Mouse (Mus musculus) cerebellum, postnatal 4 days (tissue): Measurements from ENCODE around the gene Mcrs1.
"Not testable (repeated sequence)": the region's sequence is repeated elsewhere in the genome, so short reads cannot be mapped to it uniquely, and the experiment has no call there.

Experiments
- DNase-seq, 2 experiments: peaks; one replicate each; pipeline ENCODE4 v3.0.0; 2022; ENCODE audit warnings: low spot score in 2 of 2, mixed read lengths in 1 of 2

Mcrs1 gene

DNA sequence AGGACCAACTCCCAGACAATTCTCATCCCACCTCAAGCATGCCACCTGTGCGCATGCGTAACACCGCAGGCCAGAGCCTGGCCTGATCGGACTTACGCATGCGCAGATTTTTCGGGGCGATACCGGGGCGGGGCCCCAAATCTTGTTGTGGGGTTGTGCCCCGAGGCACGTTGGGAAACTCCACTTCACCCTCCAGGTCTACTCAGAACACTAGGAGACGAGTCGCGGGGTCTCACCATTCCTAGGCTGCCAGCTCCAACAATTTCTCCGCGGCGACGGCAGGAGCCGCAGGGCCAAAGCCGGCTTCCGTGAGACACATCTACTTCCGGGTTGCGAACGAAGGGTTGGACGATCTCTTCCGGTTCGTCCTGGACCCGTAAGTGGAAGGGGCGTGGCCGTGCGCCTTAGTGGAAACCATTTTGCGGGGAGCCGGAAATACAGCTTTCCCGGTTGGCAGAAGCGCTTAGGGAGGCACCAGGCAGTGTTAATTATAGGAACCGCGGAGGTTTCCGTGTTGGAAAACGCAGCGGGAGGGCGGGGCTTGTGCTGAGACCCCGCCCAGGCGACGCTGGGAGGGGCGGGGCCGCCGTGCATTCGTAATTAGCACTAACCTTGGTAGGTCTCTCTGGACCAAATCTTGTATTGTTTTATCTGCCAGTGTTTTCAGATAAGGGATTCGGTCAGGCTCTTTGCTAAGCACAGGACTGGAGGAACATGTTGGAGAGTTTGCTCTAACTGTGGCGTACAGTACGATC lies at the start of gene Mcrs1:
Mcrs1 (minus strand) TSS at position 336 of the 755 bp plus-strand sequence.
- DNase-seq: peak; percentile 87 to 95

- no peak for DNase-seq
Observed at GRCm38 (mm10) chr15:99296213-99296612, 44.5 kb upstream of the Mcrs1 start.

DNA sequence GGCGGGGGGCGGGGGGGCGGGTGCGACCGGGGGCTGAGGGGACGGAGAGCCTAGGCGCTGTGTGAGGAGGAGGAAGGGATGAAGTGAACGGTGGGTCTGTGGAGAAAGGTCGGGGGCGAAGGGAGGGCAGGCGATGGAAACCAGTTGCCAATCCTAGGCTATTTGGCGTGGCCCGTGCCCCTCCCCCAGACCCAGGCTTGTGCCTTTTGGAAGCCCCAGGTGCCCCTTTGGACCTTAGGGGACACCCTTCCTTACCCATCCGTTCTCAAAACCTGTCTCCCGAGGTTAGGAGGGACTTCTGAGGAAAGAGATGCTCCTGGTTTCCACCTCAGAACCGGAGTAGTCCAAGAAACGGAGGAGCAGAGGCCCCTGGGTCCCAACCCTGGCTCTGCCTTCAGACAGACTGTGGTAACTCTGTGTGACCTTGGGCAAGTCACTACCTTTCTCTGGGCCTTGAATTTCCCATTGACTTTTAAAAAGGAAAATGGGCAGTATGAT lies 43.8 kb upstream of the Mcrs1 start, which contains the start of gene Fam186b:
Fam186b (minus strand) TSS at position 405 of the 498 bp plus-strand sequence.
- peak in 1 of 2 experiments; percentile 50 for DNase-seq

DNA sequence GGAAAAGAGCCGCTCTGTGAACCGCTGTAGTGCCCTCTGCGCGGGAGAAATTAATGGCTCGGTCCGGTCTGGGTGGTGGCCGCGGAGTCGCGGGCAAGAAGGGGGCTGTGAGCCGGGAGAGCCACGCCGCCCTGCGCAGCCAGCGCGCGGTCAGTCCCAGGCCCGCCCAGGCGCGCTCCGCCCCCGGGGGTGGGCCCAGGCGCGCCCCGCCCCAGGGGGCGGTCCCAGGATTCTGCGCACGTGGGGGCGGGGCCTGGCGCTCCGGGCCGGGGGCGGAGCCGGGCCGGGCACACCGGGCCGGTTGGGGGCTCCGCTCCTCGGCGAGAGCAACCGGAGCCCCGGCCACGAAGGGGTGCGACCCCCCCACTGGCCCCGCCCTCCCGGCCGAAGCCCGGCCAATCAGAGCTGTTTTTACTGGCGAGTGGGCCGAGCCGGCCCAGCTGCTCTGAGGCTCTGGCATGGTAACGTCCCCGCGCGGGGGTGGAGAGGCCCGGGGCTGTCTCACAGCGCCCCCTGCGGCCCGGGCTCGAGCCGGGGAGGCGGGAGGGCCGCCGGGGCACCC lies 43.1 kb upstream of the Mcrs1 start, which contains the start of gene Prpf40b:
Prpf40b (plus strand) TSS at position 275 of the 562 bp plus-strand sequence.
- peak; percentile 92 to 96 for DNase-seq

GRCm38 (mm10) chr15:99294287-99294686 lies 42.5 kb upstream of the Mcrs1 start:
- no peak for DNase-seq

- no peak for DNase-seq
Observed at GRCm38 (mm10) chr15:99290586-99290985, 38.8 kb upstream of the Mcrs1 start.

GRCm38 (mm10) chr15:99285189-99285535 lies 33.4 kb upstream of the Mcrs1 start:
- DNase-seq: no peak

DNA sequence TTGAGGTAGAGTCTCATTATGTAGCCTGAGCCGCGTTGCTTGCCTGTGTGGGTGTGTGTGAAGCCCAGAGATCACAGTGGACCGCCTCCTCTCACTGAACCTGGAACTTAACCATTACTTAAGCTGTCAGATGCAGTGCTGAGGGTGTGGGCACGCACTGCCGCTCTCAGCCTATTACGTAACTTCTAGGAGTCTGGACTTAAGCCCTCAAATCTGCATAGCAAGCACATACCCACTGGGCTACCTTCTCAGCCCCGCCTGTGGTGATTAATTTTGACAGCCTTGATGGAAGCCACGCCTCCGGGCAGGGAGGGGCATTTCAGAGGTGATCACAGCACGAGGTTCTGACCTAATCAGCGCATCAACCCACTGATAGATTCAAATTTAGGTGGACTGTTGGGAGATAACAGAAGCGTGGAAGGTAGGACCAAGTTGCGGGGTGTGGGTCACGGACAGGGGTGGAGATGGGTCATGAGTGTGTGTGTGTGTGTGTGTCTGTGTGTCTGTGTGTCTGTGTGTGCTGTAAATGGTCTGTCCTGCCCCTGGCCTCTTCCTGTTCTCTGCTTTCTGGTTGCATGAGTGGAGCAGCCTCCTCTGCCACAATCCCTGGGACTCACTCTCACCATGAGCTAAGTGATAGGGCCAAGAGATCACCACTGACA lies 32.9 kb upstream of the Mcrs1 start:
- DNase-seq: no peak

DNA sequence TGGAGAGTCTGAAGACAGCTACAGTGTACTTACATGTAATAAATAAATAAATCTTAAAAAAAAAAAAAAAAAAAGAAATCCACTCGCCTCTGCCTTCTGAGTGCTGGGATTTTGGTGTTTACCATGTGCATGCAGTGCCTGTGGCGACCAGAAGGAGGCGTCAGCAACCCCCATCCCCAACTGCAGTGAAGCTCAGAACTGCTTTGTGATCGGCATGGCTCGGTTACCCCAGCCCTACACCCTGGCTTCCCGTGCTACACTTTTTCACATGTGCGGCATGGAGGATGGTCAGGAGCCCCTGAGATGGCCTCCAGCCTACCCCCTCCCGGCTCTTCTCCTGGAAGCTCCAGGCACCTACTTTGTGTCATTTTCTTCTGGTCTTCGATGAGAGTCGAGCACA lies 31.7 kb upstream of the Mcrs1 start:
- DNase-seq: no peak

DNA sequence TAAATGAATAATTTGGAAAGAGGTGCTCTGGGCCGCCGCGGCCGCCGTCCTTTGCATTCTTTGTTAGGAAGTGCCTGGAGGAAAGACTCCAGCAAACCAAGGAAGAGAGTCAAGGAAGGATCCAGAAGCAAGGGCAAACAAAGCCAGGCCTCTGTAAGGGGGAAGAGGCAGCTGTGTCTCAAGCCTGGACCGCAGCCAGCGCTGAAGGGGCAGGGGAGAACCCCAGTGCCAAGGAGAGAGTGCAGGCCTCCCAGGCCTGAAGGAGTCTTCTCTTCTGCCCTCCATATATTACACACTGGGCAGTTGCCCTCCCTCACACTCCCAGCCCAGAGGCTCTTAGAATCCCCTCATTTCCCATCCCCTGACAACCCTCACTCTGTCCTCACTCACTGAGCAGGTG lies 26.5 kb upstream of the Mcrs1 start:
- DNase-seq: peak in 1 of 2 experiments; percentile 17

- DNase-seq: no peak
Observed at GRCm38 (mm10) chr15:99276095-99276494, 24.3 kb upstream of the Mcrs1 start.

DNA sequence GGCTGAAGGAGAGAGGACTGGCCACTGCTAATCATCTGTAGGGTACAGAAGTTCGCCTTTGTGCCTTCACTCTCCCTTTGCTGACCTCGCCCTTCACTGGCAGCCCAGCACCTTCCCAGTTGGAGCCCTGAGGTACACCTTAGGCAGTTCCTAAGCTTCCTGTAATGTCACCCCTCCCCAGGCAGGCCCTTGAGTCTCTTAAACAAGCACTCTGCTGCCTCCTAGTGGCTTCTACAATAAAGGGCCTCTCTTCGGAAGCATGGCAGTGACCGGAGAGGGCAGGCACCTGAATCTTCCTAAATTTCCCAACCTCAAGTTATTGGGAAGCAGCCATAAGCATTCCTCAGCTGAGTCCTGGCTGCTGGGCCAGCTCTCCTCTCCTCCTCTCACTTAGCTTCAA lies 13.9 kb upstream of the Mcrs1 start:
- peak in 1 of 2 experiments; percentile 63 for DNase-seq

DNA sequence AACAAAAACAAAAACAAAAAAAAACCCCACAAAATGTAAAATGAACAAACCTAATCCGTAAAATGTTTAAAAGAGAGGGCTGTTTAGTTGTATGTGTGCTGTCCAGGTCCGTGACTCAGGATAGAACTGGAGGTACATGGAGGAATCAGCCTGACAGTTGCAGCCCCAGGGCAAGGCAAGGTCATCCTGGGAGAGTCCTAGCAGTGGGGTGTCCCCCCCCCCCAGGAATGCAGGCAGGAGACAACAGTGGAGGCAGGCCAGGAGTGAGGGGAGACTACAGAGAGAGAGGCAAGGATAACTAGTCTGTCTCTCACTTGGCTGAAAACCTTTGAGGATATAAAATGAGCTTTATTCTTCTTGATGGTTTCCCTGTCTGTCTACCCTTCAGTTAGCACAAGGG lies 12.6 kb upstream of the Mcrs1 start:
- no peak for DNase-seq

DNA sequence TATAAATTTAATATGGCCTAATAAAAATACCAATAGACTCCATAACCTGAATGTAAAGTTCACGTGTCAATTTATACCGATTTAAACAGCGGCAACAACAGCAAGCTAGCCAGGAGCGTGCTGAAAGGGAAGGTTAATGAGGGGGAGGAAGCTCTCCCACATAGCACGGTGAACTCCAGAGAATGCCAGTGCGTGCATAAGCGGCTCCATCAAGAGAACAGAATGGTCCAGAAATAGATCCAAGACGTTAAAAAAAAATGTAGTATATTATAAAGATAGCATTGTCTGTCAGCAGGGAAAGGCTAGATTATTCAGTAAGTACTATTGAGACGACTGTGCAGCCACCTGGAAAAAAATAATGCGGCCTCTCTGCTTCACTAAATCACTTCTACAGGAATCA lies 10.9 kb upstream of the Mcrs1 start:
- no peak for DNase-seq

DNA sequence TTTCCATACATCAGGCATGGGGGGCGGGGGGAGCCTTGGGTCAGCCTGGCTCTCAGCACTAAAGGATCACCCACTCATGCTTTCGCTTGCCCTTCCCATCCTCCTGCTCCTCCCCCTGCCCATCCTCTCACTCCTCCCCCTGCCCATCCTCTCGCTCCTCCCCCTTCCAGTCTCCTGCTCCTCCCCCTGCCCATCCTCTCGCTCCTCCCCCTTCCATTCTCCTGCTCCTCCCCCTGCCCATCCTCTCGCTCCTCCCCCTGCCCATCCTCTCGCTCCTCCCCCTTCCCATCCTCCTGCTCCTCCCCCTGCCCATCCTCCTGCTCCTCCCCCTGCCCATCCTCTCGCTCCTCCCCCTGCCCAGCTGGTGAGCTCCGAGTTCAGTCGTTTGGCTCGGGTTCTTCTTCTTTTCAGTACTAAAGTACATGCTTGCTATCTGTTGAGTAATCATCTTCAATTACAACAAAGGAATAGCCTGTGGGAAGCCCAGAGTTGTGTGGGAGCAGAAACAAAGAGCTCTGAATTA lies 8.0 kb upstream of the Mcrs1 start:
- DNase-seq: peak in 1 of 2 experiments; percentile 24

- no peak for DNase-seq
Observed at GRCm38 (mm10) chr15:99259167-99259729, 7.5 kb upstream of the Mcrs1 start.

- DNase-seq: no peak
Observed at GRCm38 (mm10) chr15:99255241-99255749, 3.5 kb upstream of the Mcrs1 start.

DNA sequence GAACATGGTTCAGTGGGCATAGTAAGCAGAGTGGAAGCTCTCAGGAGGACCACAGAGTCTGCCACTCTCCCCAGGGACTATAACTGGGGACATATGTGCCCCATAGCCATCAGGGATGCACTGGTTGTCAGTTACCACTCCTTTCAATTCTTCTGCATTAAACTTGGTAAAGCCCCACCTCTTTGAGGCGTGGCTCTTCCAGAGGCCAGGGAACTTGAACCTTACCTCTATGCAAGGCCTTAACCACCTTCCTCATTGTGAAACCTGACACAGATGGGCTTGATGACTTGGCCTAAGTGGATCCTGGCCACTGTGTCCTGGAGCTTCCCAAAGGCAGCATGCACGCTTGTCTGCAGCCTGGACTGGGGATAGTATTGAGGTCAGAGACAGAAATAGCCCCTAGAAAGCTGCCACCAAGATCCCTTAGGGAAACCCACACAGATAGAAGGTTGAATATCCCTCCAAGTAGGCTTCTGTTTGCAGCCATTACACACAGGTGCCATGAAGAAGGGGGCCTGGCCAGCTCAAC lies 2.8 kb upstream of the Mcrs1 start:
- DNase-seq: no peak

- no peak for DNase-seq
Observed at GRCm38 (mm10) chr15:99253772-99254171, 2.0 kb upstream of the Mcrs1 start.

DNA sequence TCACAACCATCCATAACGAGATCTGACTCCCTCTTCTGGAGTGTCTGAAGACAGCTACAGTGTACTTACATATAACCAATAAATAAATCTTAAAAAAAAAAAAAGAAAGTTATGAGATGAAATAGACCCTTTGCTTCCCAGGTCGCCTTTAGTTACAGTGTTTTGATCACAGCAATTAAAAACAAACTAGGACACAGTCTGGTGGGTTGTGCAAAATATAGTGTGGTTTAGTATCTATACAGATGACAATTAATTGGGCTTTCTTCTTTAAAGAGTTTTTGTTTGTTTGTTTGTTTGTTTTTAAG lies 1.4 kb upstream of the Mcrs1 start:
- DNase-seq: not testable (repeated sequence)

GRCm38 (mm10) chr15:99252381-99253174 lies 817 bp upstream of the Mcrs1 start:
- DNase-seq: no peak
